Mouse (Mus musculus) heart, postnatal 0 days (tissue): ENCODE measurements around the gene Ntn5.

ENCODE experiments used
- CTCF ChIP-seq: IDR thresholded peaks from 2 replicates; pipeline ENCODE4 v1.5.1; 2016; ENCODE audit warnings: antibody characterized with exemption, control low read depth, low read depth
- EP300 ChIP-seq: IDR thresholded peaks from 2 replicates; pipeline ENCODE4 v1.6.1; 2016; ENCODE audit warnings: antibody characterized with exemption, low read depth

- no peak for TF ChIP-seq CTCF
- TF ChIP-seq EP300 = no peak
Measured at GRCm38 (mm10) chr7:45702316-45702715, 18.5 kb downstream of the Ntn5 start.
